Mouse (Mus musculus): Measurements from ENCODE around the gene Gm49405. TPM values are rescaled to one million over a fixed set of nuclear protein-coding genes. Genes with fewer than 3 reads are reported as not detected.
A peak's percentile ranks its signal among the peaks of the same experiment; 100 is the strongest.
"Not testable (repeated sequence)": the region's sequence is repeated elsewhere in the genome, so short reads cannot be mapped to it uniquely, and the experiment has no call there.

The Gm49405 gene
- polyA plus RNA-seq (2014; fragmentation: Nextera tagmentation; extraction: Ambion mirVana): 1.8 and 1.9 TPM in 2 replicates

DNA sequence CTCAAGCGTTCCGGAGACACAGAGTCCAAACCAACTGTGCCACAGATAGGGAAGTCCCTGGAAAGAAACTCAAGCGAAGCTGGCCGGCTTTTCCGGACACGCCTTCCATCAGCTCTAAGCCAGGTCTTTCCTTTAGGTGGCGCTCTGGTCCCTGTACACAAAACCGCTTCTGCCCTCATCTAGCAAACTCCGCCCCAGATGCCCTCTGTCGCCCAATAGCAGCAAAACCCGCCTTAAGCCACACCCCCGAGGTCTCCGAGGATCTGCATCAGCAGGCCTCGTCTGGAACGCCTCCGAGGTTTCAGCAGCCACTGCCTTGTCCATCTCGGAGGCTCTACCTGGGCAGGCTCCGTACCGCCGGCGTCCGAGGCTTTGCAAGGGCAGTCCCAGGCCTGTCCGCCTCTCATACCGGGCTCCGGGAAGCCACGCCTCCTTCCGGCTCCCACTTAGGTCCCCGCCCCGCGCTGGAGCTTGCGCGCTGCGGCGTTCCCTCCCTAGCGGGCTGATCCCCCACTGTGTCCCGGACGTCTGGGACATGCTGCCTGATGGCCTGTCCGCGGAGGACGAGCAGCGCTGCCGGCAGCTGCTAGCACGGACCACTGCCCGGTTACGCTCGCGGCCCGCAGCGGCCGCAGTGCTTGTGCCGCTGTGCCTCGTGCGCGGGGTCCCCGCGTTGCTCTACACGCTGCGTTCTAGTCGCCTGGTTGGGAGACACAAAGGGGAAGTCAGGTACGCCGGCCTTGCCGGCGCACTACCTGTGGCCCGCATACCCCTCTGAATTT lies at the start of gene Gm49405, which contains the start of gene Nudt8:
Gene Gm49405, plus strand, starts transcription at position 508 of the 782 bp plus-strand sequence.
Gene Nudt8, plus strand, starts transcription at position 462 of the 782 bp plus-strand sequence.
- H3K27me3 ChIP-seq (ENCODE audit: control insufficient read depth, insufficient read depth, low read length): no peaks in the 10 kb centered on the region
- under 1% methylated on average over 64 of the region's 64 CpGs for WGBS
- H3K27ac ChIP-seq (ENCODE audit: low read depth, low read length): peak within 1 kb of the TSS; percentile 94
- peaks cover 9% of the 10 kb centered on the region; the same call in 1 of the 2 replicates for H3K4me1 ChIP-seq (ENCODE audit: control insufficient read depth, insufficient read depth, low read length)
- no peaks in the 10 kb centered on the region for H3K9me3 ChIP-seq (ENCODE audit: control insufficient read depth, low read length)
- ATAC-seq (ENCODE audit: insufficient read depth, low FRiP score, low TSS enrichment): peak; percentile 82
- H3K36me3 ChIP-seq (ENCODE audit: control insufficient read depth, insufficient read depth, low read length): no peaks in the 10 kb centered on the region; the same call in 1 of the 2 replicates
- peak within 1 kb of the TSS; percentile 69 for H3K4me3 ChIP-seq (ENCODE audit: low read depth, low read length)
- DNase-seq (ENCODE audit: low spot score): peak; percentile 94
- peak within 1 kb of the TSS; percentile 94 for H3K4me2 ChIP-seq (ENCODE audit: low read depth)
- peak within 1 kb of the TSS; percentile 88 for H3K9ac ChIP-seq (ENCODE audit: low read length)

GRCm38 (mm10) chr19:3951461-3951860 lies 49.0 kb upstream of the Gm49405 start:
- Histone ChIP-seq H3K4me3 (ENCODE audit: low read depth, low read length) (no peak overlapping the region), H3K4me2 (ENCODE audit: low read depth) (no peak overlapping the region), H3K36me3 (ENCODE audit: control insufficient read depth, insufficient read depth, low read length) (no peaks in the 10 kb centered on the region), H3K9me3 (ENCODE audit: control insufficient read depth, low read length) (no peaks in the 10 kb centered on the region), H3K9ac (ENCODE audit: low read length) (no peak overlapping the region), H3K4me1 (ENCODE audit: control insufficient read depth, insufficient read depth, low read length) (no peaks in the 10 kb centered on the region), H3K27me3 (ENCODE audit: control insufficient read depth, insufficient read depth, low read length) (no peaks in the 10 kb centered on the region), H3K27ac (ENCODE audit: low read depth, low read length) (no peak overlapping the region)
- no peak for DNase-seq (ENCODE audit: low spot score)
- ATAC-seq (ENCODE audit: insufficient read depth, low FRiP score, low TSS enrichment): no peak

- Histone ChIP-seq H3K4me2 (ENCODE audit: low read depth) (no peak overlapping the region), H3K4me1 (ENCODE audit: control insufficient read depth, insufficient read depth, low read length) (no peaks in the 10 kb centered on the region), H3K4me3 (ENCODE audit: low read depth, low read length) (no peak overlapping the region), H3K9me3 (ENCODE audit: control insufficient read depth, low read length) (no peaks in the 10 kb centered on the region), H3K9ac (ENCODE audit: low read length) (no peak overlapping the region), H3K27me3 (ENCODE audit: control insufficient read depth, insufficient read depth, low read length) (no peaks in the 10 kb centered on the region), H3K27ac (ENCODE audit: low read depth, low read length) (no peak overlapping the region), H3K36me3 (ENCODE audit: control insufficient read depth, insufficient read depth, low read length) (no peaks in the 10 kb centered on the region)
- ATAC-seq (ENCODE audit: insufficient read depth, low FRiP score, low TSS enrichment) (no peak), DNase-seq (ENCODE audit: low spot score) (no peak)
- WGBS: 48% methylated on average over 1 of the region's 1 CpGs
Observed at GRCm38 (mm10) chr19:3952099-3952498, 48.3 kb upstream of the Gm49405 start.

DNA sequence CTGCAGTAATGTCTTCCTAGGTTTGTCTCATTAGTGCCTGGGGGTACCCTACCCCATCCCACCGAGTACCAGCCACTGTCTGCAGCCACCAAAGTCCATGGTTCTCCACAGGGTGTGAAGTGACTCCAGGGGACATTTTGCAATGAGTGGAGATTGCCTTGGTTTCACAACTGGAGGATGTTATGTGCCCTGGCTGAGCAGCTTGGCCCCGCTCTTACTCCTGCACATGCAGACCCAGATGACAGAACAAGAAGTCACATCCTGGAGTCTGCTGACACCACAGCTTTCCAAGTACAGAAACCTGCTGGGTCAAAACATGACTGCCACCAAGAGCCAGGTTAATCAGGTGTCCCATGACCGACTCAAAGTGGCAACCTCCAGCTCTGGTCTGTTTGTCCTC lies 45.4 kb upstream of the Gm49405 start:
- Histone ChIP-seq H3K9me3 (ENCODE audit: control insufficient read depth, low read length) (no peaks in the 10 kb centered on the region), H3K27ac (ENCODE audit: low read depth, low read length) (no peak overlapping the region), H3K4me1 (ENCODE audit: control insufficient read depth, insufficient read depth, low read length) (no peaks in the 10 kb centered on the region), H3K36me3 (ENCODE audit: control insufficient read depth, insufficient read depth, low read length) (no peaks in the 10 kb centered on the region), H3K9ac (ENCODE audit: low read length) (no peak overlapping the region), H3K4me3 (ENCODE audit: low read depth, low read length) (no peak overlapping the region), H3K4me2 (ENCODE audit: low read depth) (no peak overlapping the region), H3K27me3 (ENCODE audit: control insufficient read depth, insufficient read depth, low read length) (no peaks in the 10 kb centered on the region)
- no peak for ATAC-seq (ENCODE audit: insufficient read depth, low FRiP score, low TSS enrichment)
- DNase-seq (ENCODE audit: low spot score): no peak
- WGBS: 77% methylated on average over 3 of the region's 3 CpGs

GRCm38 (mm10) chr19:3955804-3956203 lies 44.6 kb upstream of the Gm49405 start:
- 53% methylated on average over 4 of the region's 4 CpGs for WGBS
- no peaks in the 10 kb centered on the region for H3K9me3 ChIP-seq (ENCODE audit: control insufficient read depth, low read length)
- H3K4me3 ChIP-seq (ENCODE audit: low read depth, low read length): no peak overlapping the region
- H3K27ac ChIP-seq (ENCODE audit: low read depth, low read length): no peak overlapping the region
- no peak for DNase-seq (ENCODE audit: low spot score)
- no peaks in the 10 kb centered on the region for H3K36me3 ChIP-seq (ENCODE audit: control insufficient read depth, insufficient read depth, low read length)
- H3K9ac ChIP-seq (ENCODE audit: low read length): no peak overlapping the region
- H3K4me1 ChIP-seq (ENCODE audit: control insufficient read depth, insufficient read depth, low read length): no peaks in the 10 kb centered on the region
- H3K27me3 ChIP-seq (ENCODE audit: control insufficient read depth, insufficient read depth, low read length): no peaks in the 10 kb centered on the region
- ATAC-seq (ENCODE audit: insufficient read depth, low FRiP score, low TSS enrichment): no peak
- H3K4me2 ChIP-seq (ENCODE audit: low read depth): no peak overlapping the region

DNA sequence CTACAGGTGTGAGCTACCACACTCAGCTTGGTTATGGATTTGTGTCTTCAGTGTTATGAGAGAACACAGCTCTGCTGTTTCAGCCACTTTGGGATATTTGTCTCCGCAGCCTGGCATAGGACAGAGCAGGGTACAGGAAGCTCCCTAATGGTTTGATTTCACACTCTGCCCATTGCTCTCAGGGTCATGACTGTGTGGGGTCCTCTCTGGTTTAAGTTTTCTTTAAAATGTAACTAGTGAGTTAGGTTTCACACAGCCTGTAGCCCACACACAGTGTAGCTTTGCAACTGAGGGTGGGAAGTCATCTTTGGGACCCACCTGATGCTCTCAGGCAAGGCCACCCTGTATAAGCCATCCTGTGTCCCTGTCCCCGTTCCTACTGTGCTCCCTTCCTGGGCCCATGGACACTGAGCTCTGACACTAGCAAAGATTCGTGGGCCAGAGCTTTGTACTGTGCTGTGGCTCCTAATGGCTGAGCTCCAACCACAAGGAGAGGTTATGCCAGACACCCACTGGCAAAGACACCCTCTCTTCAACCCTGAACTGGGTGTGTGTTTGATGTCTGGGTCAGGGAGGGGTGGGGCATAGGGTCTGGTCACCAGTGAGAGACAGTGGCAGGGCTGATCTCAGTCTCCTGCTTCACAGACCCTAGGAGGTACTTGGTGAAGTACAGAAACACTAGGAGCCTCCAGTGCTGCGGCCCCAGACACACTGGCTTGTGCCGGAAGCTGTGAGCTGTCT lies 43.0 kb upstream of the Gm49405 start:
- H3K4me3 ChIP-seq (ENCODE audit: low read depth, low read length); DNase-seq (ENCODE audit: low spot score); H3K27me3 ChIP-seq (ENCODE audit: control insufficient read depth, insufficient read depth, low read length); H3K4me2 ChIP-seq (ENCODE audit: low read depth); H3K36me3 ChIP-seq (ENCODE audit: control insufficient read depth, insufficient read depth, low read length); ATAC-seq (ENCODE audit: insufficient read depth, low FRiP score, low TSS enrichment); H3K9ac ChIP-seq (ENCODE audit: low read length); H3K27ac ChIP-seq (ENCODE audit: low read depth, low read length); H3K9me3 ChIP-seq (ENCODE audit: control insufficient read depth, low read length); H3K4me1 ChIP-seq (ENCODE audit: control insufficient read depth, insufficient read depth, low read length): not testable (repeated sequence)
- WGBS: 77% methylated on average over 4 of the region's 5 CpGs

DNA sequence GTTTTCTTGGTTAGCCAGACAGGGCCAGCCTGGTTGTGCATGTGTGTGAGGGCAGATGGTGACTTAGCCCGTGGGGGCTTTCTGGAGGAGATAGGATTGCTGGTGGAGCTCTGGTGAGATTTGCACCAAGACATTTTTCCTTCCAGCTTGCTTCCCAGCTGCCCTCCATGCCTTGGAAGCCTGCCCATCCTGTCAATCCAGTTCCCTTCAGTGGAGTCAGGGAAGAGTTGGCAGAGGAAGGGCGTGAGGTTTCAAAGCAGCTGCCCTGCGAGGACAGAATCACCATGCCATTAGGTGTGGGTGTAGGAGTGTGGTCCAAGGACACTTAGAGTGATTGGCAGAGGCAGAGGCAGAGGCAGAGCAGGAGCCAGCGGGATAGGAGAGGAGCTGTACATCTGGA lies 42.0 kb upstream of the Gm49405 start, which contains the start of gene Aldh3b3:
Gene Aldh3b3, plus strand, starts transcription at position 176 of the 400 bp plus-strand sequence.
- Histone ChIP-seq H3K9ac (ENCODE audit: low read length) (no peak within 1 kb of the TSS), H3K27me3 (ENCODE audit: control insufficient read depth, insufficient read depth, low read length) (no peaks in the 10 kb centered on the region), H3K9me3 (ENCODE audit: control insufficient read depth, low read length) (no peaks in the 10 kb centered on the region), H3K4me3 (ENCODE audit: low read depth, low read length) (no peak within 1 kb of the TSS), H3K27ac (ENCODE audit: low read depth, low read length) (no peak within 1 kb of the TSS), H3K36me3 (ENCODE audit: control insufficient read depth, insufficient read depth, low read length) (no peaks in the 10 kb centered on the region), H3K4me2 (ENCODE audit: low read depth) (no peak within 1 kb of the TSS), H3K4me1 (ENCODE audit: control insufficient read depth, insufficient read depth, low read length) (no peaks in the 10 kb centered on the region)
- no peak for DNase-seq (ENCODE audit: low spot score)
- WGBS: 80% methylated on average over 4 of the region's 4 CpGs
- no peak for ATAC-seq (ENCODE audit: insufficient read depth, low FRiP score, low TSS enrichment)

GRCm38 (mm10) chr19:3959030-3959429 lies 41.4 kb upstream of the Gm49405 start:
- H3K4me2 ChIP-seq (ENCODE audit: low read depth): no peak overlapping the region
- no peak overlapping the region for H3K27ac ChIP-seq (ENCODE audit: low read depth, low read length)
- no peaks in the 10 kb centered on the region for H3K4me1 ChIP-seq (ENCODE audit: control insufficient read depth, insufficient read depth, low read length)
- H3K9me3 ChIP-seq (ENCODE audit: control insufficient read depth, low read length): no peaks in the 10 kb centered on the region
- ATAC-seq (ENCODE audit: insufficient read depth, low FRiP score, low TSS enrichment) (no peak), DNase-seq (ENCODE audit: low spot score) (no peak)
- H3K4me3 ChIP-seq (ENCODE audit: low read depth, low read length): no peak overlapping the region
- no peaks in the 10 kb centered on the region for H3K36me3 ChIP-seq (ENCODE audit: control insufficient read depth, insufficient read depth, low read length)
- no peaks in the 10 kb centered on the region for H3K27me3 ChIP-seq (ENCODE audit: control insufficient read depth, insufficient read depth, low read length)
- no peak overlapping the region for H3K9ac ChIP-seq (ENCODE audit: low read length)

All from neural tube, embryonic 11.5 days (tissue).